Mouse (Mus musculus): Measurements from ENCODE around the gene Slu7. TPM values are rescaled to one million over a fixed set of nuclear protein-coding genes. Genes with fewer than 3 reads are reported as not detected.

The Slu7 gene
- polyA plus RNA-seq, 1 experiment from 2014 or later, result 44.1 TPM

Other genes starting within 250 kb of the Slu7 start
- gene Pttg1, start 7.5 kb upstream of the Slu7 start, polyA plus RNA-seq (2016; fragmentation: Nextera tagmentation; extraction: Ambion mirVana), result 101 and 118 TPM in 2 replicates
- gene C1qtnf2, start 40.5 kb downstream of the Slu7 start, polyA plus RNA-seq (2016; fragmentation: Nextera tagmentation; extraction: Ambion mirVana), result 1.4 and 1.9 TPM in 2 replicates
- 24.7 and 33.2 TPM in 2 replicates for gene Ccnjl, start 95.0 kb downstream of the Slu7 start, polyA plus RNA-seq (2016; fragmentation: Nextera tagmentation; extraction: Ambion mirVana)
- gene 4933415A04Rik, start 153.3 kb downstream of the Slu7 start, polyA plus RNA-seq (2016; fragmentation: Nextera tagmentation; extraction: Ambion mirVana), result 7.1 and 7.4 TPM in 2 replicates
- not detected in 2 replicates for gene Fabp6, start 167.8 kb downstream of the Slu7 start, polyA plus RNA-seq (2016; fragmentation: Nextera tagmentation; extraction: Ambion mirVana)
- 19.6 and 26.8 TPM in 2 replicates for gene Pwwp2a, start 248.3 kb downstream of the Slu7 start, polyA plus RNA-seq (2016; fragmentation: Nextera tagmentation; extraction: Ambion mirVana)